Mouse (Mus musculus) forebrain, embryonic 10.5 days (tissue): ENCODE data around the gene Taar2. TPM values are rescaled to one million over a fixed set of nuclear protein-coding genes. Genes with fewer than 3 reads are reported as not detected.

Experiments used
- DNase-seq: peaks from one replicate; pipeline ENCODE4 v3.0.0-alpha.2; 2017; ENCODE audit warnings: low spot score; ENCODE audit errors: extremely low spot score
- H3K27ac ChIP-seq: fragments of 300-500 bp; sonication (generic); 2 replicates; pipeline ENCODE4 v1.5.1; 2016; ENCODE audit warnings: mild to moderate bottlenecking
- H3K27me3 ChIP-seq: fragments of 300-500 bp; sonication (generic); 2 replicates; pipeline ENCODE4 v1.6.1; 2016; ENCODE audit warnings: mild to moderate bottlenecking; ENCODE audit not compliant: poor library complexity, severe bottlenecking
- H3K36me3 ChIP-seq: fragments of 300-500 bp; sonication (generic); replicated peaks from 2 replicates; pipeline ENCODE4 v1.6.1; 2016; ENCODE audit warnings: mild to moderate bottlenecking, moderate library complexity
- H3K4me1 ChIP-seq: fragments of 300-500 bp; sonication (generic); 2 replicates; pipeline ENCODE4 v1.6.1; 2016
- H3K4me3 ChIP-seq: fragments of 300-500 bp; sonication (generic); 2 replicates; pipeline ENCODE4 v1.5.1; 2016; ENCODE audit warnings: mild to moderate bottlenecking, moderate library complexity
- H3K9me3 ChIP-seq: fragments of 300-500 bp; sonication (generic); 2 replicates; pipeline ENCODE4 v1.6.1; 2016; ENCODE audit warnings: mild to moderate bottlenecking, moderate library complexity
- WGBS: fragments of 180-500 bp; shearing (Covaris S2); methylation state at CpG from one replicate; pipeline ENCODE4 v1.1.7; 2016; 5-methylcytosine and 5-hydroxymethylcytosine counted together
- polyA plus RNA-seq: library from polyadenylated mRNA; unstranded; fragments of >200 nt; fragmentation: Nextera tagmentation; extraction: Ambion mirVana; gene quantifications from 2 replicates; pipeline ENCODE4 v1.2.1, GENCODE M21; 2016

The Taar2 gene
- polyA plus RNA-seq, 1 experiment from 2014 or later, result not detected

- H3K36me3 ChIP-seq, result no peaks in the 10 kb centered on the region
- H3K9me3 ChIP-seq, result no peaks in the 10 kb centered on the region
- DNase-seq, result no peak
- H3K27ac ChIP-seq, result no peak overlapping the region
- H3K4me3 ChIP-seq, result no peak overlapping the region
- H3K4me1 ChIP-seq, result no peaks in the 10 kb centered on the region
- 87% methylated on average over 6 of the region's 6 CpGs for WGBS
- H3K27me3 ChIP-seq, result no peaks in the 10 kb centered on the region
Measured at GRCm38 (mm10) chr10:23951714-23952113, 13.3 kb downstream of the Taar2 start.

GRCm38 (mm10) chr10:23959071-23959470 is 20.7 kb downstream of the Taar2 start:
- no peaks in the 10 kb centered on the region for H3K9me3 ChIP-seq
- 74% methylated on average over 3 of the region's 3 CpGs for WGBS
- no peak overlapping the region for H3K27ac ChIP-seq
- no peak for DNase-seq
- no peak overlapping the region for H3K4me3 ChIP-seq
- H3K4me1 ChIP-seq, result no peaks in the 10 kb centered on the region
- no peaks in the 10 kb centered on the region for H3K27me3 ChIP-seq
- H3K36me3 ChIP-seq, result no peaks in the 10 kb centered on the region

- Histone ChIP-seq H3K9me3 (no peaks in the 10 kb centered on the region), H3K4me3 (no peak within 1 kb of the TSS), H3K27me3 (no peaks in the 10 kb centered on the region), H3K27ac (no peak within 1 kb of the TSS), H3K4me1 (no peaks in the 10 kb centered on the region), H3K36me3 (no peaks in the 10 kb centered on the region)
- WGBS, result 96% methylated on average over 13 of the region's 13 CpGs
- no peak for DNase-seq
Measured at GRCm38 (mm10) chr10:23960444-23960915, 22.1 kb downstream of the Taar2 start, which contains the start of gene Taar4. Gene Taar4, plus strand, starts transcription at chr10:23960494.

GRCm38 (mm10) chr10:23963444-23963843 is 25.1 kb downstream of the Taar2 start:
- no peak overlapping the region for H3K4me3 ChIP-seq
- H3K36me3 ChIP-seq, result no peaks in the 10 kb centered on the region
- no peak for DNase-seq
- H3K27me3 ChIP-seq, result no peaks in the 10 kb centered on the region
- no peaks in the 10 kb centered on the region for H3K4me1 ChIP-seq
- no peaks in the 10 kb centered on the region for H3K9me3 ChIP-seq
- WGBS, result 92% methylated on average over 3 of the region's 3 CpGs
- H3K27ac ChIP-seq, result no peak overlapping the region

- Histone ChIP-seq H3K9me3 (no peaks in the 10 kb centered on the region), H3K4me1 (no peaks in the 10 kb centered on the region), H3K27ac (no peak overlapping the region), H3K36me3 (no peaks in the 10 kb centered on the region), H3K27me3 (no peaks in the 10 kb centered on the region), H3K4me3 (no peak overlapping the region)
- WGBS, result 91% methylated on average over 6 of the region's 6 CpGs
- DNase-seq, result no peak
Measured at GRCm38 (mm10) chr10:23964921-23965610, 26.7 kb downstream of the Taar2 start.

- H3K27me3 ChIP-seq, result no peaks in the 10 kb centered on the region
- no peaks in the 10 kb centered on the region for H3K9me3 ChIP-seq
- DNase-seq, result no peak
- no peak within 1 kb of the TSS for H3K4me3 ChIP-seq
- H3K27ac ChIP-seq, result no peak within 1 kb of the TSS
- H3K4me1 ChIP-seq, result no peaks in the 10 kb centered on the region
- 90% methylated on average over 11 of the region's 11 CpGs for WGBS
- H3K36me3 ChIP-seq, result no peaks in the 10 kb centered on the region
Measured at GRCm38 (mm10) chr10:23970656-23971165, 32.3 kb downstream of the Taar2 start, which contains the start of gene Taar5. Gene Taar5, plus strand, starts transcription at chr10:23970706.

- Histone ChIP-seq H3K27me3 (no peaks in the 10 kb centered on the region), H3K9me3 (no peaks in the 10 kb centered on the region), H3K36me3 (no peaks in the 10 kb centered on the region), H3K27ac (no peak overlapping the region), H3K4me1 (no peaks in the 10 kb centered on the region), H3K4me3 (no peak overlapping the region)
- 90% methylated on average over 5 of the region's 5 CpGs for WGBS
- no peak for DNase-seq
Measured at GRCm38 (mm10) chr10:23971256-23971655, 32.9 kb downstream of the Taar2 start.

- 52% methylated on average over 4 of the region's 4 CpGs for WGBS
Measured at GRCm38 (mm10) chr10:23977958-23978357, 39.6 kb downstream of the Taar2 start.

GRCm38 (mm10) chr10:23978901-23979705 is 40.7 kb downstream of the Taar2 start:
- 46% methylated on average over 16 of the region's 16 CpGs for WGBS
- Histone ChIP-seq H3K27me3 (no peaks in the 10 kb centered on the region), H3K9me3 (no peaks in the 10 kb centered on the region), H3K27ac (no peak overlapping the region), H3K4me1 (peaks cover 3% of the 10 kb centered on the region), H3K36me3 (no peaks in the 10 kb centered on the region), H3K4me3 (no peak overlapping the region)
- DNase-seq, result peak; percentile 65

More at GRCm38 (mm10) chr10:23977958-23978357, 39.6 kb downstream of the Taar2 start:
- Histone ChIP-seq H3K36me3 (no peaks in the 10 kb centered on the region), H3K27me3 (no peaks in the 10 kb centered on the region), H3K27ac (no peak overlapping the region), H3K4me3 (no peak overlapping the region), H3K4me1 (no peaks in the 10 kb centered on the region), H3K9me3 (no peaks in the 10 kb centered on the region)
- no peak for DNase-seq

GRCm38 (mm10) chr10:23985546-23985945 is 47.2 kb downstream of the Taar2 start, which contains the start of gene Taar6:
Gene Taar6, minus strand, starts transcription at chr10:23985646.
- Histone ChIP-seq H3K4me3 (no peak within 1 kb of the TSS), H3K9me3 (no peaks in the 10 kb centered on the region), H3K27me3 (no peaks in the 10 kb centered on the region), H3K27ac (no peak within 1 kb of the TSS), H3K4me1 (peaks cover 5% of the 10 kb centered on the region), H3K36me3 (no peaks in the 10 kb centered on the region)
- 83% methylated on average over 8 of the region's 8 CpGs for WGBS
- DNase-seq, result no peak

GRCm38 (mm10) chr10:23986419-23986818 is 48.0 kb downstream of the Taar2 start:
- H3K36me3 ChIP-seq, result no peaks in the 10 kb centered on the region
- H3K9me3 ChIP-seq, result no peaks in the 10 kb centered on the region
- H3K4me3 ChIP-seq, result no peak overlapping the region
- no peak for DNase-seq
- 87% methylated on average over 5 of the region's 5 CpGs for WGBS
- no peaks in the 10 kb centered on the region for H3K27me3 ChIP-seq
- H3K4me1 ChIP-seq, result peaks cover 5% of the 10 kb centered on the region
- H3K27ac ChIP-seq, result no peak overlapping the region
